Mouse (Mus musculus) liver, embryonic 12.5 days (tissue): ENCODE data around the gene Vsig10. TPM values are rescaled to one million over a fixed set of nuclear protein-coding genes. Genes with fewer than 3 reads are reported as not detected.
"Not testable (repeated sequence)": the region's sequence is repeated elsewhere in the genome, so short reads cannot be mapped to it uniquely, and the experiment has no call there.

Experiments used
- ATAC-seq: fragments of 200-750 bp; cut with Nextera tagmentation; 2 replicates; pipeline ENCODE4 v1.8.0; 2017; ENCODE audit warnings: moderate number of reproducible peaks, mild to moderate bottlenecking, moderate library complexity
- H3K27ac ChIP-seq: fragments of 300-500 bp; sonication (generic); 2 replicates; pipeline ENCODE4 v1.5.1; 2016; ENCODE audit warnings: mild to moderate bottlenecking
- H3K27me3 ChIP-seq: fragments of 300-500 bp; sonication (generic); replicated peaks from 2 replicates; pipeline ENCODE4 v1.6.1; 2016; ENCODE audit warnings: mild to moderate bottlenecking, moderate library complexity
- H3K36me3 ChIP-seq: fragments of 300-500 bp; sonication (generic); 2 replicates; pipeline ENCODE4 v1.6.1; 2016; ENCODE audit warnings: mild to moderate bottlenecking, moderate library complexity
- H3K4me1 ChIP-seq: fragments of 300-500 bp; sonication (generic); 2 replicates; pipeline ENCODE4 v1.6.1; 2016
- H3K4me2 ChIP-seq: fragments of 300-500 bp; sonication (generic); 2 replicates; pipeline ENCODE4 v1.6.1; 2016; ENCODE audit warnings: mild to moderate bottlenecking, moderate library complexity
- H3K4me3 ChIP-seq: fragments of 300-500 bp; sonication (generic); 2 replicates; pipeline ENCODE4 v1.5.1; 2016; ENCODE audit warnings: mild to moderate bottlenecking, moderate library complexity
- H3K9ac ChIP-seq: fragments of 300-500 bp; sonication (generic); 2 replicates; pipeline ENCODE4 v1.6.1; 2016; ENCODE audit warnings: mild to moderate bottlenecking, moderate library complexity
- H3K9me3 ChIP-seq: fragments of 300-500 bp; sonication (generic); replicated peaks from 2 replicates; pipeline ENCODE4 v1.6.1; 2016; ENCODE audit warnings: mild to moderate bottlenecking, moderate library complexity
- WGBS: fragments of 180-500 bp; shearing (Covaris S2); methylation state at CpG from one replicate; pipeline ENCODE4 v1.1.7; 2016; ENCODE audit not compliant: insufficient replicate concordance; 5-methylcytosine and 5-hydroxymethylcytosine counted together
- polyA plus RNA-seq: library from polyadenylated mRNA; unstranded; fragments of >200 nt; fragmentation: Nextera tagmentation; extraction: Ambion mirVana; gene quantifications from 2 replicates; pipeline ENCODE4 v1.2.1, GENCODE M21; 2016

The Vsig10 gene
- polyA plus RNA-seq, 1 experiment from 2014 or later: 2.4 TPM

GRCm38 (mm10) chr5:117286286-117286685 is 32.6 kb upstream of the Vsig10 start:
- Histone ChIP-seq H3K9me3 (no peaks in the 10 kb centered on the region; the same call in 1 of the 2 replicates), H3K4me2 (peak overlapping the region; percentile 91), H3K36me3 (peaks cover 44% of the 10 kb centered on the region), H3K4me1 (peaks cover 45% of the 10 kb centered on the region), H3K27me3 (no peaks in the 10 kb centered on the region), H3K27ac (no peak overlapping the region), H3K9ac (peak overlapping the region; percentile 80), H3K4me3 (peak overlapping the region; percentile 70)
- WGBS: 29% methylated on average over 3 of the region's 3 CpGs
- ATAC-seq: no peak

DNA sequence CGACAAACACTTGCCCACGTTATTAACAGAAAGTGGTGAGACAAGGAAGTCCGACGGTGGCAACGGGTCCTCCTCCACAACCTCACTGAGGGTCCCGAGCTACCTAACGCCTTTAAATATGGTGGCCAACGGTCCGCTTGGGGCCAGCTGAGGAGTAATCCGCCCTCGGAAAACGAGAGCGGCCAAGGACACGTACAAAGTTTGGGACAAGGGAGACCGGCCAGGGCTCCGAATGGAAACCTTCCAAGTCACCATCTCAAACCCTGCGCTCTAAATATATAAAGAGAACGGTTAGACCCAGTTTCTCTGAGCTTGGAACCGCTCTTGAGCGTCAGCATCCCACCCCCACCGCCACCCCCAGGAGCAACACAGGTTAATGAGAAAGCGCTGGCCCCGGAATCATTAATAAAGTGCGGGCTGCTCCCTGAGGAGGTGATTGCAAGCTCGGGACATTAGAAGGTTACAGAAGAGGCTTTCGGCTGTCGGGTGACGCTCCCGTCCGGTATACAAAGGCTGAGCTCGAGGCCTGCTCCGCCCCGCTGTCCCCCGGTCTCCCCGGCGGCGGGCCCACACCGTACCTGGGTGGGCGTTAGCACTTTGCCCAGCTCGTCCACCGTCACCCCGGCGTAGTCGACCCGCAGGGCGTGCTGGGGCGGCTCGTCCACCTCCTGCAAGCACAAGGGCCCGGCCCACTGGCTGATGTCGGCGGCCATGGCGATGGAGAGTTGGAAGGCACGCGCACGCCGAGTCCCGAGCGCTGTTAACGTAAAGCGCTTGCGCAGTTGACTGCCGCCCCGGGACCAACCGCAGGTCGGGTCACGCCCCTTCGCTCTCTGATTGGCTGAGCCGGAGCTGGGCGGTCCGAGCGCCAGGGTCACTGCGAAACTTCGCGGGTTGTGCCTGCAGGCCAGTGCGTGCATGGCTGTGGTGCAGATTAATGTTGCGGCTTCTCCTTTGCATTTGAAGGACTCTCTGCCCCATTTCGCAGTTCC is 31.8 kb upstream of the Vsig10 start, which contains the start of gene Pebp1:
TSS of gene Pebp1 (minus strand) at position 795 of the 992 bp plus-strand sequence.
- Histone ChIP-seq H3K4me3 (peak within 1 kb of the TSS; percentile 70), H3K27ac (peak within 1 kb of the TSS; percentile 58), H3K4me2 (peak within 1 kb of the TSS; percentile 91), H3K9me3 (no peaks in the 10 kb centered on the region; the same call in 1 of the 2 replicates), H3K4me1 (peaks cover 42% of the 10 kb centered on the region), H3K27me3 (no peaks in the 10 kb centered on the region), H3K36me3 (peaks cover 36% of the 10 kb centered on the region), H3K9ac (peak within 1 kb of the TSS; percentile 80)
- WGBS: under 1% methylated on average over 77 of the region's 77 CpGs
- peak; percentile 97 for ATAC-seq

- Histone ChIP-seq H3K9ac (no peak overlapping the region), H3K4me2 (no peak overlapping the region), H3K9me3 (no peaks in the 10 kb centered on the region; the same call in 1 of the 2 replicates), H3K4me3 (no peak overlapping the region), H3K27me3 (no peaks in the 10 kb centered on the region), H3K4me1 (peaks cover 35% of the 10 kb centered on the region), H3K27ac (no peak overlapping the region), H3K36me3 (peaks cover 14% of the 10 kb centered on the region)
- ATAC-seq: no peak
Measured at GRCm38 (mm10) chr5:117289646-117290045, 29.2 kb upstream of the Vsig10 start.

DNA sequence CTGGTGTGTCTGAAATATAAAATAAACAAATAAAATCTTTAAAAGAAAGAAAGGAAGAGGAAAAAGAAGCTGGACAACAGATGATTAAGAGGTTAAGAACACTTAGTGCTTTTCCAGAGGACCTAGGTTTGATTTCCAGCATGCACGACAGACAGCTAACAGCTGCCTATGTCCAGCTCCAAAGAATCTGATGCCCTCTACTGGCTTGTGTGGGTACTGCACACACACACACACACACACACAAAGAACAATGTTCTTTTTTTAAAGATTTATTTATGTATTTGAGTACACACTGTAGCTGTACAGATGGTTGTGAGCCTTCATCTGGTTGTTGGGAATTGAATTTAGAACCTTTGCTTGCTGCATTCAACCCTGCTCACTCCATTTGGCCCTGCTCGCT is 28.8 kb upstream of the Vsig10 start:
- H3K36me3 ChIP-seq: peaks cover 10% of the 10 kb centered on the region
- no peak overlapping the region for H3K4me3 ChIP-seq
- H3K4me2 ChIP-seq: no peak overlapping the region
- ATAC-seq: no peak
- no peak overlapping the region for H3K9ac ChIP-seq
- H3K27ac ChIP-seq: no peak overlapping the region
- H3K27me3 ChIP-seq: no peaks in the 10 kb centered on the region
- H3K4me1 ChIP-seq: peaks cover 31% of the 10 kb centered on the region
- no peaks in the 10 kb centered on the region; the same call in 1 of the 2 replicates for H3K9me3 ChIP-seq
- WGBS: 85% methylated on average over 2 of the region's 2 CpGs

- peaks cover 19% of the 10 kb centered on the region for H3K4me1 ChIP-seq
- H3K27me3 ChIP-seq: no peaks in the 10 kb centered on the region
- H3K36me3 ChIP-seq: no peaks in the 10 kb centered on the region
- no peak for ATAC-seq
- 68% methylated on average over 3 of the region's 3 CpGs for WGBS
- no peak overlapping the region for H3K4me3 ChIP-seq
- no peak overlapping the region for H3K4me2 ChIP-seq
- no peak overlapping the region for H3K9ac ChIP-seq
- H3K9me3 ChIP-seq: no peaks in the 10 kb centered on the region; the same call in 1 of the 2 replicates
- no peak overlapping the region for H3K27ac ChIP-seq
Measured at GRCm38 (mm10) chr5:117291312-117291711, 27.6 kb upstream of the Vsig10 start.

GRCm38 (mm10) chr5:117292547-117292946 is 26.3 kb upstream of the Vsig10 start:
- H3K27me3 ChIP-seq: no peaks in the 10 kb centered on the region
- H3K9me3 ChIP-seq: no peaks in the 10 kb centered on the region; the same call in 1 of the 2 replicates
- no peak overlapping the region for H3K27ac ChIP-seq
- H3K4me2 ChIP-seq: no peak overlapping the region
- WGBS: 62% methylated on average over 6 of the region's 6 CpGs
- H3K4me3 ChIP-seq: no peak overlapping the region
- no peak overlapping the region for H3K9ac ChIP-seq
- peaks cover 10% of the 10 kb centered on the region for H3K4me1 ChIP-seq
- no peak for ATAC-seq
- H3K36me3 ChIP-seq: no peaks in the 10 kb centered on the region

- H3K9me3 ChIP-seq, H3K4me1 ChIP-seq, ATAC-seq, H3K27ac ChIP-seq, H3K4me2 ChIP-seq, H3K36me3 ChIP-seq, H3K9ac ChIP-seq, H3K27me3 ChIP-seq, H3K4me3 ChIP-seq: not testable (repeated sequence)
- WGBS: 83% methylated on average over 3 of the region's 3 CpGs
Measured at GRCm38 (mm10) chr5:117293776-117294175, 25.1 kb upstream of the Vsig10 start.

- no peak overlapping the region for H3K9ac ChIP-seq
- H3K36me3 ChIP-seq: no peaks in the 10 kb centered on the region
- no peak overlapping the region for H3K4me2 ChIP-seq
- WGBS: 78% methylated on average over 8 of the region's 8 CpGs
- H3K27ac ChIP-seq: no peak overlapping the region
- H3K4me3 ChIP-seq: no peak overlapping the region
- no peak for ATAC-seq
- H3K27me3 ChIP-seq: no peaks in the 10 kb centered on the region
- H3K4me1 ChIP-seq: no peaks in the 10 kb centered on the region
- H3K9me3 ChIP-seq: no peaks in the 10 kb centered on the region; the same call in 1 of the 2 replicates
Measured at GRCm38 (mm10) chr5:117295011-117295410, 23.9 kb upstream of the Vsig10 start.

DNA sequence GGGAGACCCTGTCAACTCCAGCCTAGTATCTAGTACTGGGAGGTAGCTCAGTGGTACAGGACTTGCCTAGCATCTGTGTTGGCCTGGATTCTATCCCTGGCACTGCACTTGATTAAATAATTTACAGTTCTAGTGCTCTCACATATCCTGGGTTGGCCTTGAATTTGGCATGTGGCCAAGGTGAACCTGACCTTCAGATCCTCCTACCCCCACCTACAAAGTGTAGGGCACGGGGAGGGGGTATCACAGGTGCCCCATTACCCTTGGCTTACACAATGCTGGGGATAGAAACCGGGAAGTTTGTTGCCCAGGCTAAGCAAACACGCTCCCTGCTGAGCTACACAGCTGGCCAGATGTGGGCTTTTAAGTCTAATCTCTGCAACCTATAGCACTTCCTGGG is 16.0 kb upstream of the Vsig10 start:
- Histone ChIP-seq H3K36me3 (no peaks in the 10 kb centered on the region), H3K27ac (no peak overlapping the region), H3K4me2 (no peak overlapping the region), H3K27me3 (no peaks in the 10 kb centered on the region), H3K4me1 (0 out of 2 replicates have a peak, but pooled peaks cover 6% of the 10 kb centered on the region), H3K9me3 (0 out of 2 replicates have a peak, but pooled peaks cover 2% of the 10 kb centered on the region), H3K4me3 (no peak overlapping the region), H3K9ac (no peak overlapping the region)
- ATAC-seq: no peak
- 45% methylated on average over 3 of the region's 3 CpGs for WGBS

GRCm38 (mm10) chr5:117303691-117304579 is 14.9 kb upstream of the Vsig10 start:
- no peak for ATAC-seq
- 0 out of 2 replicates have a peak, but pooled peaks cover 2% of the 10 kb centered on the region for H3K9me3 ChIP-seq
- H3K4me2 ChIP-seq: no peak overlapping the region
- no peaks in the 10 kb centered on the region for H3K36me3 ChIP-seq
- H3K27me3 ChIP-seq: no peaks in the 10 kb centered on the region
- H3K9ac ChIP-seq: no peak overlapping the region
- 0 out of 2 replicates have a peak, but pooled peaks cover 9% of the 10 kb centered on the region for H3K4me1 ChIP-seq
- 52% methylated on average over 18 of the region's 18 CpGs for WGBS
- no peak overlapping the region for H3K27ac ChIP-seq
- H3K4me3 ChIP-seq: no peak overlapping the region

GRCm38 (mm10) chr5:117304947-117305346 is 13.9 kb upstream of the Vsig10 start:
- 0 out of 2 replicates have a peak, but pooled peaks cover 9% of the 10 kb centered on the region for H3K4me1 ChIP-seq
- H3K9me3 ChIP-seq: 0 out of 2 replicates have a peak, but pooled peaks cover 2% of the 10 kb centered on the region
- no peak overlapping the region for H3K4me3 ChIP-seq
- H3K27me3 ChIP-seq: no peaks in the 10 kb centered on the region
- no peak for ATAC-seq
- no peak overlapping the region for H3K27ac ChIP-seq
- no peaks in the 10 kb centered on the region for H3K36me3 ChIP-seq
- 51% methylated on average over 7 of the region's 7 CpGs for WGBS
- no peak overlapping the region for H3K4me2 ChIP-seq
- no peak overlapping the region for H3K9ac ChIP-seq
